Mouse (Mus musculus): ENCODE measurements around the gene Olfr1410.

DNA sequence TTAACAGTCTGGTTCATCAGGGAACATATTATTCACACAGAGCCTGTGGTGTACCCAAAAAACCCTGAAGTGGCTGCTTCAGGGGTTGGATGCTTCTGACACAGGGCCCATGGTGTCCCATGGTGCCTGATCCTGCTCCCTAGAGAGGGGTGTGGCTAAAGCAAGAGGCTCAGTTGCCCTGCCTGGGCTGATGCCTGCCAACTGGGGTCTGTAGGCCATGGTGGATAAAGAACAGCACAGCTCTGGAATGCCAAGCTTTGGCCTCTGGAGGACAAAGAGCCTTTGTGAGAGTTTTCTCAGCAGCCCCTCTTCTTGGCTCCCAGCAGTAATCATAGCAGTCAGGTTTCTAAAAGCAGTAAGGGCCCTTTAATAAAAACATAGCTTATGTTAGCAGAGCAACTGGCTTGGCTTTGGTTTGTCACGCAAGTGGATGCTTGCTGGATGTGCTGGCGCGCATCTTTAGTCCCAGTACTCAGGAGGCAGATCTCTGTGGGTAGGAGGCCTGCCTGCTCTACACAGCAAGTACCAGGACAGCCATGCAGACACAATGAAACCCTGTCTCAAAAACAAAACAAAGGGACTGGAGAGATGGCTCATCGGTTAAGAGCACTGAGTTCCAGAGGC, 29.5 kb downstream of the Olfr1410 start:
- no peak for TF ChIP-seq CTCF (IDR thresholded peaks at IDR 0.05; ENCODE audit: low read depth)
- no peak for TF ChIP-seq EP300 (IDR thresholded peaks at IDR 0.05; ENCODE audit: low read depth)
